Mouse (Mus musculus): ENCODE measurements at regions not wholly inside any gene's neighbourhood (a gene's known extent, or its start where the extent isn't known, plus 50 kb on each side); places are given as distances from the start of the nearest gene placed in this dataset.

DNA sequence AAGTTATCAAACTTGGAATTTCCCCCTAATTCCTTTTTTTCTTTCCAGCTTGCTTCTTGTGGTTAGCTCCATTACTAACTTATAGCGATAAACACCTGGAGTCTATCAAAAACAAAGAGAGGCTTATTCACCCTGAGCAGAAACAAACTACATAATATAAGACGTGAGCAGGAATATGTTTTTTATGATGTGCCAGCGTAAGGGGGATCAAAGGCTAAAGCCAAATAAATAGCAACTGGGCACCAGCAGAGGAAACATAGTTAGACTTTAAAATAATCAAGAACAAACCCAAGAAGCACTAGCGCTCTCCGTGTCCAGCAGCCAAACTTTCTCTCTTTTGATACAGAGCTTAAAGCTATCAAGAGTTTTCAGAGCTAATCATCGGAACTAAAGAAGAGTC lies 76.1 kb downstream of the Rps12 start:
- WGBS = 44% methylated on average over 6 of the region's 6 CpGs
- no peak for TF ChIP-seq CTCF (IDR thresholded peaks at IDR 0.05; ENCODE audit: extremely low read depth, insufficient read length, insufficient replicate concordance, low read depth, low read length)
- no peak for TF ChIP-seq POLR2A (IDR thresholded peaks at IDR 0.05; ENCODE audit: low read depth, low read length)
- H3K27me3 ChIP-seq (ENCODE audit: control insufficient read depth, insufficient read depth, low read length) = no peaks in the 10 kb centered on the region
- no peak overlapping the region for H3K4me3 ChIP-seq (ENCODE audit: low read depth, low read length)
- no peaks in the 10 kb centered on the region for H3K36me3 ChIP-seq (ENCODE audit: control insufficient read depth, insufficient read depth, low read length)
- H3K27ac ChIP-seq (ENCODE audit: insufficient read depth, low read depth, low read length) = no peak overlapping the region
- no peaks in the 10 kb centered on the region for H3K4me1 ChIP-seq (ENCODE audit: control insufficient read depth, insufficient read depth, insufficient read length, low read length)

DNA sequence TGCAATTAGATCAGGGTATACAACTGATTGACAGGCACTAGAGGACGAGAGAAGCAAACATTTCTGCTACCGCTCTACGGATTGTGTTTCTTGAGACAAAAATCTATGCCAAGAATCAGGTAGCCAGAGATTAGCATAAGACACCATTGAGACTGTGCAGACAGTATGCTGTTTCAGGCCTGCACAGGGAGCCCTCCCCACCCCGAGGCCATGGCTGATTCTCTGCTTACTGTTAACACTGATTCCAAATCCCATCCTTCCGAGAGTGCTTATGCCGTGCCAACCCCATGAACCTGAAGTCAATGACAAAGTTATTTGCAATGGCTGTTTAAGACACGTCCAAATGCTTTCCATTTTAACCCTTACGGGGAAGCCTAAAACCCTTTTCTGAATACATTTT lies 78.8 kb downstream of the Rps12 start:
- WGBS = 86% methylated on average over 8 of the region's 8 CpGs
- Histone ChIP-seq H3K4me3 (ENCODE audit: low read depth, low read length) (no peak overlapping the region), H3K36me3 (ENCODE audit: control insufficient read depth, insufficient read depth, low read length) (no peaks in the 10 kb centered on the region), H3K27me3 (ENCODE audit: control insufficient read depth, insufficient read depth, low read length) (no peaks in the 10 kb centered on the region), H3K27ac (ENCODE audit: insufficient read depth, low read depth, low read length) (no peak overlapping the region), H3K4me1 (ENCODE audit: control insufficient read depth, insufficient read depth, insufficient read length, low read length) (no peaks in the 10 kb centered on the region)
- TF ChIP-seq CTCF (IDR thresholded peaks at IDR 0.05; ENCODE audit: extremely low read depth, insufficient read length, insufficient replicate concordance, low read depth, low read length) = no peak
- TF ChIP-seq POLR2A (IDR thresholded peaks at IDR 0.05; ENCODE audit: low read depth, low read length) = no peak

DNA sequence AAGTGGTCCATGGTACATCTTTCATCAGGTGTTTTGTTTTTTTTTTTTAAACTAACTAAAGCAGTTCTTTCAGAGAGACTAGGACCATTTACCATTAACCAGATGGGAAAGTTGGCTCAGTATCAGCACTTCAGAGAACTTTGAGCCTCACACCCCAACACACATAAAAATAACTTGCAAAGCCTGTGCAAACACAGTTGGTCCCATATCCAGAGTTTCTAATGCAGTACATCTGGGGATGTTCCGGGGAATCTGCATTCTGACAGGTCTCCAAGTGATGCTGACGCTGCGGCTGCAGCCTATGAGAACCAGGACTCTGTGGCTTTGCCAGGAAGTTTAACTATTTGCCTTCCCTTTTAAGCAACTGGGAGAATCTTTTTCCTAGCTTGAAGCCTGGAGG lies 79.9 kb downstream of the Rps12 start:
- H3K4me3 ChIP-seq (ENCODE audit: low read depth, low read length) = no peak overlapping the region
- no peaks in the 10 kb centered on the region for H3K4me1 ChIP-seq (ENCODE audit: control insufficient read depth, insufficient read depth, insufficient read length, low read length)
- H3K27ac ChIP-seq (ENCODE audit: insufficient read depth, low read depth, low read length) = no peak overlapping the region
- 46% methylated on average over 3 of the region's 3 CpGs for WGBS
- H3K36me3 ChIP-seq (ENCODE audit: control insufficient read depth, insufficient read depth, low read length) = no peaks in the 10 kb centered on the region
- H3K27me3 ChIP-seq (ENCODE audit: control insufficient read depth, insufficient read depth, low read length) = no peaks in the 10 kb centered on the region
- no peak for TF ChIP-seq POLR2A (IDR thresholded peaks at IDR 0.05; ENCODE audit: low read depth, low read length)
- no peak for TF ChIP-seq CTCF (IDR thresholded peaks at IDR 0.05; ENCODE audit: extremely low read depth, insufficient read length, insufficient replicate concordance, low read depth, low read length)

DNA sequence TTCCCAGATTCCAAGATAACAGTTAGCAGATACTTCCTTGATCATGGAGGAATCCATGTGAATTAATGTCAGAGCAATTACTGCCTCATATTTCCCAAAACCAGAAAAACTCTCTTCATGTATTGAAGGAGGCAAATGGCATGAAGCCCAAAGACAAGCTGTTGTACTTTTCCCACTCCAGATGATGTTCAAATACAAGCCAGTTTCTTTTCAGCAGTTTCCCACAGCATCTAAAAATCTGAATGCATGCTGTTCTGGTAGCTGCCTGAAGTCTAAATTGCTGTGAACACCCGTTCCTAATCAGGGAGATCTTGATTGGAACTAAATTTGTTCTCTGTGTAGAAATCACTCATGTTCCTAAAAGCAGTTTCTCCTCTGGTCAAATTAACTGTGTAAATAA lies 83.0 kb downstream of the Rps12 start:
- Histone ChIP-seq H3K4me1 (ENCODE audit: control insufficient read depth, insufficient read depth, insufficient read length, low read length) (no peaks in the 10 kb centered on the region), H3K4me3 (ENCODE audit: low read depth, low read length) (no peak overlapping the region), H3K27me3 (ENCODE audit: control insufficient read depth, insufficient read depth, low read length) (no peaks in the 10 kb centered on the region), H3K27ac (ENCODE audit: insufficient read depth, low read depth, low read length) (no peak overlapping the region), H3K36me3 (ENCODE audit: control insufficient read depth, insufficient read depth, low read length) (no peaks in the 10 kb centered on the region)
- no peak for TF ChIP-seq CTCF (IDR thresholded peaks at IDR 0.05; ENCODE audit: extremely low read depth, insufficient read length, insufficient replicate concordance, low read depth, low read length)
- TF ChIP-seq POLR2A (IDR thresholded peaks at IDR 0.05; ENCODE audit: low read depth, low read length) = no peak
- 30% methylated on average over 1 of the region's 1 CpGs for WGBS

DNA sequence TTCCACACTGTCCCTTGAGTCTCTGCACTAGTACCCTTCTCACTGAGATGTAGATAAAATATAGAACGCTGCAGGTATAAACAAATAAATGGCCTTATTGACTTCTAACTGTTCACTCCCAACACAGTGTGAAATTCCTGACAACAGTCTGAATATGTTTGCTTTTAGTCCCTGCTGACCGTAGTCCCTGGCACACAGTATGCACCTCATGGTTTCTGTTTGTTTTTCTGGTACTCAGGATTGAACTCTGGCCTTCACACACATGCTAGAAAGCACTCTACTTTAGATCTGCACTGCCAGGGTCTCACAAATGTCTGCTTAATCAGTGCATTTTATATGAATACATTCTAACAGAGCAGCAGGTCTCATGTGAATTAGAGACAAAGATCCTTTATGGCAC lies 95.8 kb downstream of the Rps12 start:
- Histone ChIP-seq H3K4me3 (ENCODE audit: low read depth, low read length) (no peak overlapping the region), H3K4me1 (ENCODE audit: control insufficient read depth, insufficient read depth, insufficient read length, low read length) (no peaks in the 10 kb centered on the region), H3K36me3 (ENCODE audit: control insufficient read depth, insufficient read depth, low read length) (no peaks in the 10 kb centered on the region), H3K27ac (ENCODE audit: insufficient read depth, low read depth, low read length) (no peak overlapping the region), H3K27me3 (ENCODE audit: control insufficient read depth, insufficient read depth, low read length) (no peaks in the 10 kb centered on the region)
- TF ChIP-seq POLR2A (IDR thresholded peaks at IDR 0.05; ENCODE audit: low read depth, low read length) (no peak), CTCF (IDR thresholded peaks at IDR 0.05; ENCODE audit: extremely low read depth, insufficient read length, insufficient replicate concordance, low read depth, low read length) (no peak)
- WGBS = 29% methylated on average over 2 of the region's 2 CpGs

DNA sequence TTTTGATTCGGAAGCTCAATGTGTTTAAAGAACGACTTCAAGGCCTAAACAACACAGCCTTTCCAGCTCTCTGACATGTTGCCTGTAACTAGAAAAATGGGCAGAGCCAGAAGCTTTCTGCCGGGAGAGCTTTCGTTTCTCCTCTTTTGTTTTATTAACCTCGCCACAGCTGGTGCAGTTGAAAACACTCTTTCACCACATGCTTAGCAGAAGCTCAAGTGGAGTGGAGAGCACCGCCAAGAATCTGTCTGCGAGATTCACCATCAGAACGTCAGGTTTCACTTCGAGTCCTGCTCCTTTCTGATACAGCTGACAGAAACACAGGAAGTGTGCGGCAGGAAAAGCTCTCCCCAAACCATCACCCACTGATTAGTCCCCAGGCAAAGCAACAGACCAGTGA lies 100.1 kb downstream of the Rps12 start:
- TF ChIP-seq POLR2A (IDR thresholded peaks at IDR 0.05; ENCODE audit: low read depth, low read length) (no peak), CTCF (IDR thresholded peaks at IDR 0.05; ENCODE audit: extremely low read depth, insufficient read length, insufficient replicate concordance, low read depth, low read length) (no peak)
- H3K4me3 ChIP-seq (ENCODE audit: low read depth, low read length) = no peak overlapping the region

DNA sequence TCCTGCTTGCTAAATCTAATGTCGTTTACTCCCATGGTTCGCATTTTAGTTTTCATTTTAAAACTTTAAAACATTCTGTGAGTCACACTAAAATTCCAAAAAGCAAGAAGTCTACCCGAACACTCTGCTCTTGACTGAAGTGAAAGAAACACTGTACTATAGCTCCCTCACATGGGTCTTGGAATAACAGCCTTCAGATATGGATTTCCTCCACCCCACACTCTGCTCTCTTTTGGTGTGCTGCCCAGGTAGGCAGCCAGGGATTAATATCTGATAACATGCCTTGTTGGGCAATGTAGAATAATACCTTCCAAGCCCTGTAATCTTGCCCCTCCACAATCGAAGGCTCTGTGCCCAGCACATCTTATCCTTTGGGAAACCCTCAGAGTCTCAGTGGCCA lies 104.0 kb downstream of the Rps12 start:
- TF ChIP-seq POLR2A (IDR thresholded peaks at IDR 0.05; ENCODE audit: low read depth, low read length) = no peak
- TF ChIP-seq CTCF (IDR thresholded peaks at IDR 0.05; ENCODE audit: extremely low read depth, insufficient read length, insufficient replicate concordance, low read depth, low read length) = no peak
- WGBS = 72% methylated on average over 4 of the region's 4 CpGs

More for the DNA sequence above, 100.1 kb downstream of the Rps12 start:
- Histone ChIP-seq H3K27me3 (ENCODE audit: control insufficient read depth, insufficient read depth, low read length) (no peaks in the 10 kb centered on the region), H3K27ac (ENCODE audit: insufficient read depth, low read depth, low read length) (no peak overlapping the region), H3K4me1 (ENCODE audit: control insufficient read depth, insufficient read depth, insufficient read length, low read length) (no peaks in the 10 kb centered on the region), H3K36me3 (ENCODE audit: control insufficient read depth, insufficient read depth, low read length) (no peaks in the 10 kb centered on the region)
- 71% methylated on average over 10 of the region's 10 CpGs for WGBS

DNA sequence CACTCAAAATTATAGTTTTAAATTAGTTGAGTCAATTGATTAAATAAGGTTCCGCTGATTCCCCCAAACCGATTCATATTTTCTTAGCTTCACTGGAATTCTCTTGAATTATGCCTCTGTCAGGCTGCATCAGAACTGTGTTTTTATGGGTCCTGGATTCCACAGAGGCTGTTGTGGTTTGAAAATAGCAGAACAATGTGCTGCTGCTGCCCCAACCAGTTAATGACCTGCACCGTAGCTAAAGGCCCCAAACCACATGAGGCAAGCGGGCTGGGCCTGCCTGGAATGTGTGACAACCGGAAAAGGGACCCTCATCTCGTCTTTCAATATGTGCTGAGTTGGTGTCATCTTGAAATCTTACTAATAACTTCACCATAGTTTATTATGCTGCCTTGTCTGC lies 111.2 kb downstream of the Rps12 start:
- H3K4me1 ChIP-seq (ENCODE audit: control insufficient read depth, insufficient read depth, insufficient read length, low read length) = no peaks in the 10 kb centered on the region
- no peak overlapping the region for H3K4me3 ChIP-seq (ENCODE audit: low read depth, low read length)
- no peak overlapping the region for H3K27ac ChIP-seq (ENCODE audit: insufficient read depth, low read depth, low read length)
- no peaks in the 10 kb centered on the region for H3K36me3 ChIP-seq (ENCODE audit: control insufficient read depth, insufficient read depth, low read length)
- 78% methylated on average over 6 of the region's 6 CpGs for WGBS
- no peaks in the 10 kb centered on the region for H3K27me3 ChIP-seq (ENCODE audit: control insufficient read depth, insufficient read depth, low read length)
- TF ChIP-seq POLR2A (IDR thresholded peaks at IDR 0.05; ENCODE audit: low read depth, low read length) = no peak
- TF ChIP-seq CTCF (IDR thresholded peaks at IDR 0.05; ENCODE audit: extremely low read depth, insufficient read length, insufficient replicate concordance, low read depth, low read length) = no peak

More for the DNA sequence above, 104.0 kb downstream of the Rps12 start:
- Histone ChIP-seq H3K27me3 (ENCODE audit: control insufficient read depth, insufficient read depth, low read length) (no peaks in the 10 kb centered on the region), H3K36me3 (ENCODE audit: control insufficient read depth, insufficient read depth, low read length) (no peaks in the 10 kb centered on the region), H3K27ac (ENCODE audit: insufficient read depth, low read depth, low read length) (no peak overlapping the region), H3K4me1 (ENCODE audit: control insufficient read depth, insufficient read depth, insufficient read length, low read length) (no peaks in the 10 kb centered on the region), H3K4me3 (ENCODE audit: low read depth, low read length) (no peak overlapping the region)

Data from small intestine, adult 2 months (tissue).